Mouse (Mus musculus): Measurements from ENCODE around the gene Cox6b1. TPM values are rescaled to one million over a fixed set of nuclear protein-coding genes. Genes with fewer than 3 reads are reported as not detected.

Gene Cox6b1
- polyA plus RNA-seq, 1 experiment = 1,575 TPM

- no peak for DNase-seq
- Histone ChIP-seq H3K36me3 (ENCODE audit: control insufficient read depth, insufficient read depth, low read length) (no peaks in the 10 kb centered on the region), H3K27me3 (replicated peaks; ENCODE audit: control insufficient read depth, insufficient read depth, low read length) (no peaks in the 10 kb centered on the region), H3K4me3 (ENCODE audit: insufficient read depth, low read depth, low read length) (no peak overlapping the region), H3K4me1 (ENCODE audit: control insufficient read depth, insufficient read depth, low read length) (peaks cover 4% of the 10 kb centered on the region; the same call in 1 of the 2 replicates), H3K27ac (ENCODE audit: insufficient read depth, low read depth, low read length) (no peak overlapping the region)
- 63% methylated on average over 5 of the region's 5 CpGs for WGBS
- no peak for TF ChIP-seq POLR2A (IDR thresholded peaks at IDR 0.05; ENCODE audit: low read depth, low read length)
- no peak for TF ChIP-seq CTCF (conservative IDR thresholded peaks at IDR 0.05; ENCODE audit: insufficient read depth, insufficient read length, low read depth, low read length)
Observed at GRCm38 (mm10) chr7:30592772-30593423, 33.1 kb downstream of the Cox6b1 start.

GRCm38 (mm10) chr7:30591605-30591951 lies 34.4 kb downstream of the Cox6b1 start:
- TF ChIP-seq POLR2A (IDR thresholded peaks at IDR 0.05; ENCODE audit: low read depth, low read length) (no peak), CTCF (conservative IDR thresholded peaks at IDR 0.05; ENCODE audit: insufficient read depth, insufficient read length, low read depth, low read length) (no peak)

GRCm38 (mm10) chr7:30590927-30591604 lies 34.9 kb downstream of the Cox6b1 start:
- Histone ChIP-seq H3K4me3 (ENCODE audit: insufficient read depth, low read depth, low read length) (no peak overlapping the region), H3K36me3 (ENCODE audit: control insufficient read depth, insufficient read depth, low read length) (no peaks in the 10 kb centered on the region), H3K27me3 (replicated peaks; ENCODE audit: control insufficient read depth, insufficient read depth, low read length) (no peaks in the 10 kb centered on the region), H3K27ac (ENCODE audit: insufficient read depth, low read depth, low read length) (no peak overlapping the region), H3K4me1 (ENCODE audit: control insufficient read depth, insufficient read depth, low read length) (peaks cover 10% of the 10 kb centered on the region; the same call in 1 of the 2 replicates)
- TF ChIP-seq POLR2A (IDR thresholded peaks at IDR 0.05; ENCODE audit: low read depth, low read length) (no peak), CTCF (conservative IDR thresholded peaks at IDR 0.05; ENCODE audit: insufficient read depth, insufficient read length, low read depth, low read length) (no peak)
- WGBS = 89% methylated on average over 9 of the region's 9 CpGs
- DNase-seq = no peak

More at GRCm38 (mm10) chr7:30591605-30591951, 34.4 kb downstream of the Cox6b1 start:
- Histone ChIP-seq H3K27ac (ENCODE audit: insufficient read depth, low read depth, low read length) (no peak overlapping the region), H3K36me3 (ENCODE audit: control insufficient read depth, insufficient read depth, low read length) (no peaks in the 10 kb centered on the region), H3K4me3 (ENCODE audit: insufficient read depth, low read depth, low read length) (no peak overlapping the region), H3K4me1 (ENCODE audit: control insufficient read depth, insufficient read depth, low read length) (peaks cover 10% of the 10 kb centered on the region; the same call in 1 of the 2 replicates), H3K27me3 (replicated peaks; ENCODE audit: control insufficient read depth, insufficient read depth, low read length) (no peaks in the 10 kb centered on the region)
- 73% methylated on average over 4 of the region's 4 CpGs for WGBS
- no peak for DNase-seq

GRCm38 (mm10) chr7:30589435-30590301 lies 36.3 kb downstream of the Cox6b1 start:
- peak; percentile 92 for DNase-seq
- H3K4me1 ChIP-seq (ENCODE audit: control insufficient read depth, insufficient read depth, low read length) = peaks cover 10% of the 10 kb centered on the region; the same call in 1 of the 2 replicates
- H3K27me3 ChIP-seq (replicated peaks; ENCODE audit: control insufficient read depth, insufficient read depth, low read length) = no peaks in the 10 kb centered on the region
- peak overlapping the region; percentile 61 for H3K4me3 ChIP-seq (ENCODE audit: insufficient read depth, low read depth, low read length)
- TF ChIP-seq POLR2A (IDR thresholded peaks at IDR 0.05; ENCODE audit: low read depth, low read length) (no peak), CTCF (conservative IDR thresholded peaks at IDR 0.05; ENCODE audit: insufficient read depth, insufficient read length, low read depth, low read length) (peak; percentile 86)
- WGBS = 16% methylated on average over 40 of the region's 40 CpGs
- H3K27ac ChIP-seq (ENCODE audit: insufficient read depth, low read depth, low read length) = peak overlapping the region; percentile 82
- H3K36me3 ChIP-seq (ENCODE audit: control insufficient read depth, insufficient read depth, low read length) = no peaks in the 10 kb centered on the region

- Histone ChIP-seq H3K27me3 (replicated peaks; ENCODE audit: control insufficient read depth, insufficient read depth, low read length) (no peaks in the 10 kb centered on the region), H3K4me3 (ENCODE audit: insufficient read depth, low read depth, low read length) (peak within 1 kb of the TSS; percentile 61), H3K36me3 (ENCODE audit: control insufficient read depth, insufficient read depth, low read length) (no peaks in the 10 kb centered on the region; the same call in 1 of the 2 replicates), H3K4me1 (ENCODE audit: control insufficient read depth, insufficient read depth, low read length) (peaks cover 10% of the 10 kb centered on the region; the same call in 1 of the 2 replicates), H3K27ac (ENCODE audit: insufficient read depth, low read depth, low read length) (peak within 1 kb of the TSS; percentile 91)
- DNase-seq = peak; percentile 99
- under 1% methylated on average over 55 of the region's 68 CpGs for WGBS
- TF ChIP-seq CTCF (conservative IDR thresholded peaks at IDR 0.05; ENCODE audit: insufficient read depth, insufficient read length, low read depth, low read length) (no peak), POLR2A (IDR thresholded peaks at IDR 0.05; ENCODE audit: low read depth, low read length) (peak; percentile 86)
Observed at GRCm38 (mm10) chr7:30588676-30589434, 37.1 kb downstream of the Cox6b1 start, which contains the start of gene Kmt2b. Gene Kmt2b (minus strand): TSS chr7:30588726.

Data from kidney, adult 2 months (tissue).